Mouse (Mus musculus): ENCODE measurements around the gene Relt. TPM values are rescaled to one million over a fixed set of nuclear protein-coding genes. Genes with fewer than 3 reads are reported as not detected.

Relt gene
- total RNA-seq, 2 experiments from 2014 or later, result 13.8 to 16.6 TPM

- peak in 1 of 2 experiments; percentile 45 for DNase-seq (ENCODE audit: low spot score in 2 of 2)
- intact Hi-C loops (cut with DNase I), result loop anchor here (5.0 to 10.0 kb wide), 3 partner anchors 111 to 294 kb away; partner anchors contain the start of gene Fam168a
Measured at GRCm38 (mm10) chr7:100818401-100819064, 44.7 kb downstream of the Relt start.

GRCm38 (mm10) chr7:100817442-100817760 is 45.8 kb downstream of the Relt start:
- DNase-seq (ENCODE audit: low spot score in 2 of 2), result peak in 1 of 2 experiments; percentile 21
- intact Hi-C loops (cut with DNase I), result loop anchor here (5.0 to 10.0 kb wide), 3 partner anchors 110 to 293 kb away; partner anchors contain the start of gene Fam168a

- DNase-seq (ENCODE audit: low spot score in 2 of 2), result peak; percentile 67 to 84
- intact Hi-C loops (cut with DNase I), result loop anchor here (5.0 to 10.0 kb wide), 3 partner anchors 110 to 292 kb away; partner anchors contain the start of gene Fam168a
Measured at GRCm38 (mm10) chr7:100816759-100817441, 46.3 kb downstream of the Relt start.

GRCm38 (mm10) chr7:100815900-100816570 is 47.2 kb downstream of the Relt start:
- intact Hi-C loops (cut with DNase I), result loop anchor here (5.0 to 10.0 kb wide), 3 partner anchors 109 to 291 kb away; partner anchors contain the start of gene Fam168a
- DNase-seq (ENCODE audit: low spot score in 2 of 2), result peak in 1 of 2 experiments; percentile 35

- DNase-seq (ENCODE audit: low spot score in 2 of 2), result peak in 1 of 2 experiments; percentile 59
Measured at GRCm38 (mm10) chr7:100812641-100813040, 50.6 kb downstream of the Relt start.

GRCm38 (mm10) chr7:100811912-100812311 is 51.3 kb downstream of the Relt start:
- intact Hi-C loops (cut with DNase I), result loop anchor here (10.0 kb wide), 1 partner anchor 287 kb away; no protein-coding TSS in a partner anchor
- peak in 1 of 2 experiments; percentile 19 for DNase-seq (ENCODE audit: low spot score in 2 of 2)

More at GRCm38 (mm10) chr7:100812641-100813040, 50.6 kb downstream of the Relt start:
- intact Hi-C loops (cut with DNase I), result loop anchor here (10.0 kb wide), 1 partner anchor 288 kb away; no protein-coding TSS in a partner anchor

- no peak for DNase-seq (ENCODE audit: low spot score in 2 of 2)
- intact Hi-C loops (cut with DNase I), result no loop called here
Measured at GRCm38 (mm10) chr7:100805391-100805790, 57.9 kb downstream of the Relt start.

GRCm38 (mm10) chr7:100798810-100799209 is 64.4 kb downstream of the Relt start:
- peak in 1 of 2 experiments; percentile 31 for DNase-seq (ENCODE audit: low spot score in 2 of 2)
- intact Hi-C loops (cut with DNase I), result loop anchor here (5.0 kb wide), 1 partner anchor 112 kb away; no protein-coding TSS in a partner anchor

Small RNA genes within 50 kb of the gene (microRNA-seq; reads per million reads assigned to microRNA genes)
- gene Mir3102, result 584 to 1,001 reads per million in 2 experiments

Other genes starting within 250 kb of the Relt start
- gene Plekhb1, start 201.0 kb downstream of the Relt start, total RNA-seq (2021), result 100 to 1,000 TPM; 111 to 128 TPM
- 100 to 1,000 TPM; 229 to 230 TPM for gene Fam168a, start 156.8 kb downstream of the Relt start, total RNA-seq (2021)
- gene Arhgef17, start 68.7 kb upstream of the Relt start, total RNA-seq (2021), result 100 to 1,000 TPM; 109 to 120 TPM
- gene P2ry6, start 111.2 kb upstream of the Relt start, total RNA-seq (2021), result 1 to 10 TPM; 2.5 to 4.1 TPM
- gene P2ry2, start 149.4 kb upstream of the Relt start, total RNA-seq (2021), result under 1 TPM; 0.71 to 0.85 TPM
- gene Fchsd2, start 229.4 kb upstream of the Relt start, total RNA-seq (2021), result 10 to 100 TPM; 38.8 to 43.9 TPM

Data from left cerebral cortex, postnatal 25 days (tissue).